Mouse (Mus musculus) neural tube, embryonic 12.5 days (tissue): Measurements from ENCODE around the gene Lkaaear1. TPM values are rescaled to one million over a fixed set of nuclear protein-coding genes. Genes with fewer than 3 reads are reported as not detected.

Experiments
- ATAC-seq: fragments of 200-750 bp; cut with Nextera tagmentation; 2 replicates; pipeline ENCODE4 v1.8.0; 2017; ENCODE audit warnings: low read depth, mild to moderate bottlenecking, moderate TSS enrichment, moderate library complexity; ENCODE audit not compliant: low FRiP score
- H3K27ac ChIP-seq: fragments of 300-500 bp; sonication (generic); 2 replicates; pipeline ENCODE4 v1.5.1; 2016
- H3K27me3 ChIP-seq: fragments of 300-500 bp; sonication (generic); replicated peaks from 2 replicates; pipeline ENCODE4 v1.6.1; 2016; ENCODE audit warnings: mild to moderate bottlenecking
- H3K36me3 ChIP-seq: fragments of 300-500 bp; sonication (generic); 2 replicates; pipeline ENCODE4 v1.6.1; 2016; ENCODE audit warnings: mild to moderate bottlenecking
- H3K4me1 ChIP-seq: fragments of 300-500 bp; sonication (generic); 2 replicates; pipeline ENCODE4 v1.6.1; 2016
- H3K4me2 ChIP-seq: fragments of 300-500 bp; sonication (generic); replicated peaks from 2 replicates; pipeline ENCODE4 v1.6.1; 2016; ENCODE audit warnings: mild to moderate bottlenecking
- H3K4me3 ChIP-seq: fragments of 300-500 bp; sonication (generic); 2 replicates; pipeline ENCODE4 v1.5.1; 2016
- H3K9ac ChIP-seq: fragments of 300-500 bp; sonication (generic); 2 replicates; pipeline ENCODE4 v1.6.1; 2016; ENCODE audit warnings: mild to moderate bottlenecking
- H3K9me3 ChIP-seq: fragments of 300-500 bp; sonication (generic); 2 replicates; pipeline ENCODE4 v1.6.1; 2016; ENCODE audit warnings: mild to moderate bottlenecking
- WGBS: fragments of 180-500 bp; shearing (Covaris S2); methylation state at CpG from one replicate; pipeline ENCODE4 v1.1.7; 2016; 5-methylcytosine and 5-hydroxymethylcytosine counted together
- polyA plus RNA-seq: library from polyadenylated mRNA; unstranded; fragments of >200 nt; fragmentation: Nextera tagmentation; extraction: Ambion mirVana; gene quantifications from 2 replicates; pipeline ENCODE4 v1.2.1, GENCODE M21; 2016

Lkaaear1 gene
- polyA plus RNA-seq, 1 experiment from 2014 or later, result not detected

DNA sequence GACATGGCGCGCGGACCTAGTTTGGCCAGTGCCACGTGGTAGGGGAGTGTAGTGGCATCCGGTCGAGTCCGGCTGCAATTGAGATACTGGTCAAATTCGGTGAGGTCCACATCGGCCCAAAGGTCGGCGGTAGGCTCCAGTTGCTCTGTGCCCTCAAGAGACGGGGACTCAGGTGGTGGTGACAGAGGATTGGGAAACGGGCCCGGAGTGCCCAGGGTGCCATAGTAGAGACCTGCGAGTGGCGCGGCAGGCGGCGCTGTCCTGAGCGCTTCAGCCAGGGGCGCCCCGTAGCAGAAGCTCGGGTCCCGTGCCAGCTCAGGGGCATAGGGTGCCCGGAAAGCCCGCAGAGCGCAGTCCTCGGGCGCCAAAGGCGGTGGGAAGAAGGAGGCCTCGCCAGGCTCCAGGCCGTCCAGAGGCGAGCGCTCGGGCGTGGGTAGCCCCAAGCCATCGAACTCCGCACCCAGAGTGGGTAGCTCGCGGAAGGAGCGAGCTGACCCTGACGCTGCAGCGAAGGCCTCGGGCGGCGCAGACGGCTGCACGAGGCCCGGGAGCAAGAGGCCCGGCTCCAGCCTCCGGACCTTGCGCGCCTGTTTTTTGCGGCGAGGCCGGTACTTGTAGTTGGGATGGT, 27.8 kb downstream of the Lkaaear1 start:
- ATAC-seq, result no peak
- H3K4me2 ChIP-seq, result peak overlapping the region; percentile 63
- no peaks in the 10 kb centered on the region for H3K9me3 ChIP-seq
- H3K27ac ChIP-seq, result no peak overlapping the region
- 3% methylated on average over 56 of the region's 56 CpGs for WGBS
- peaks cover 65% of the 10 kb centered on the region for H3K27me3 ChIP-seq
- H3K36me3 ChIP-seq, result no peaks in the 10 kb centered on the region
- H3K9ac ChIP-seq, result peak overlapping the region; percentile 34; the same call in 1 of the 2 replicates
- peaks cover 25% of the 10 kb centered on the region for H3K4me1 ChIP-seq
- peak overlapping the region; percentile 25 for H3K4me3 ChIP-seq

DNA sequence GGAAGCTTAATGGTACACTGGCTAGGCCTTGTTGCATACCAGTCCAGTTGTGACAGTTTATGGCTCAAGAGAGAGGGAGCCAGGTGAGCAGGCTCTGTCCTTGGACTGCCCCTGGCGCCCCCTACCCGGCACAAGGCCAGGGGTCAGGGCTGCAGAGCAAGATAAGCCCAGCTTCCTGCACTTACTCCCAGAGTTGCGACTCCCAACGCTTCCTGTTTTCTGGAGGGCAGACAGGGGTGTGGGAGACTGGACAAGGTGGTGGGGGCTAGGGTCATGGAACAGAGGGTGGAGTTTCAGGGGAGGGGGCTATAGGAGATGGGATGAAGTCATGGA, 35.0 kb downstream of the Lkaaear1 start:
- Histone ChIP-seq H3K36me3 (0 out of 2 replicates have a peak, but pooled peaks cover under 1% of the 10 kb centered on the region), H3K4me1 (no peaks in the 10 kb centered on the region; the same call in 1 of the 2 replicates), H3K27ac (no peak overlapping the region), H3K27me3 (peaks cover 6% of the 10 kb centered on the region; the same call in 1 of the 2 replicates), H3K4me3 (no peak overlapping the region), H3K9me3 (no peaks in the 10 kb centered on the region), H3K4me2 (no peak overlapping the region), H3K9ac (no peak overlapping the region)
- ATAC-seq, result no peak
- 34% methylated on average over 4 of the region's 4 CpGs for WGBS

DNA sequence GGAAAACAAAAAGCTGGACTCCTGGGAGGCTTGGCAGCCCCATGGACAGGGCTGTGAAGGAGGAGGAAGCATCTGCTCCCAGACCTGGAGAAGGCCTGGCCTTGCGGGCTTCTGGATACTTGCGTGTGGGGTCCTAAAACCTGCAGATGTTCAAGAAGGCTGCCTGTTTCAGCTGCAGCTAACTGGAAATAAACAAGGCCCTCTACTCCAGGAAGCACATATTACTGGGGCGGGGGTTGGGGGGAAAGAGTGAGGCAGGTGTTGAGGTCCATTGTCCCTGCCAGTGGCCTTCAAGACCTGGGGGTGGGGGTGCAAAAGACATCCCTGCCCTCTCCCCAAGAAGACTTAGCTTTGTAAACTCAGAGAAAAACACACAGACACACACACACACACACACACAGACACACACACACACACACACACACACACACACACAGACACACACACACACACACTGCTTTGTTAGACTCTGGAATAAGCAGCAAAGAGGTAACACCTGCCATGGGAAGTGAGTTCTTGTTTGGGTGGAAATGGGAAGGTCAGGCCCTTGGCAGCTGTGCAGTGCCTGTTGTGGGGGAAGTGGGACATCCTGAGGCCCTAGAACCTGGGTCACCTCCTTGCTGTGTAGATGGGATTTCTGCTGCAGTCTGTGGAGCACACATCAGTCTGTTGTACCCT, 35.5 kb downstream of the Lkaaear1 start:
- no peak overlapping the region for H3K27ac ChIP-seq

DNA sequence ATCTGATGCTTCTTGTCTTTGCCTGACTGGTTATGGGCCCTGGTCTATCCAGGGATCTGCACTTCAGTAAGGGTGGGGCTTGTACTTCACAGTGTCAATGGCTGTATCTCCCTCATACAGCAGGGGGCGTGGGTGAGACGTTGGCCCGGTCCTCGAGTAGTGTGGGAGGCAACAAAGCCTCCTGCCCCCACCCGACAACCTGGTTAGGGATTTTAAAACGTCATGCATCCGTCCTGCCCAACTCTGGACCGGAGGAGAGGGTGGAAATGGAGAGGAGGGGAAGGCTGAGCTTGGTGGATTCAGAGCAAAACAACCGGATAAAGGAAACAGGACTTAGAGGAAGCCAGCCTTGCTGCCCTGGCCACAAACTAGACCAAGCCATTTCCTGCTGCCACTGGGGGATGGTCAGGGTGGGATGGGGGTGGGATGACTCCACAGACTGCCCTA, 38.6 kb downstream of the Lkaaear1 start:
- peaks cover 34% of the 10 kb centered on the region for H3K36me3 ChIP-seq
- H3K4me3 ChIP-seq, result no peak overlapping the region
- no peaks in the 10 kb centered on the region for H3K9me3 ChIP-seq
- H3K27me3 ChIP-seq, result no peaks in the 10 kb centered on the region
- H3K4me1 ChIP-seq, result no peaks in the 10 kb centered on the region; the same call in 1 of the 2 replicates
- no peak overlapping the region for H3K9ac ChIP-seq
- no peak overlapping the region for H3K27ac ChIP-seq
- no peak overlapping the region for H3K4me2 ChIP-seq
- ATAC-seq, result peak; percentile 85
- 12% methylated on average over 9 of the region's 9 CpGs for WGBS

More for the DNA sequence above, 35.5 kb downstream of the Lkaaear1 start:
- WGBS, result 87% methylated on average over 3 of the region's 3 CpGs
- no peak for ATAC-seq
- no peak overlapping the region for H3K9ac ChIP-seq
- H3K4me3 ChIP-seq, result no peak overlapping the region
- H3K4me1 ChIP-seq, result no peaks in the 10 kb centered on the region; the same call in 1 of the 2 replicates
- H3K9me3 ChIP-seq, result no peaks in the 10 kb centered on the region
- H3K27me3 ChIP-seq, result peaks cover 2% of the 10 kb centered on the region; the same call in 1 of the 2 replicates
- H3K36me3 ChIP-seq, result 0 out of 2 replicates have a peak, but pooled peaks cover 5% of the 10 kb centered on the region
- H3K4me2 ChIP-seq, result no peak overlapping the region

DNA sequence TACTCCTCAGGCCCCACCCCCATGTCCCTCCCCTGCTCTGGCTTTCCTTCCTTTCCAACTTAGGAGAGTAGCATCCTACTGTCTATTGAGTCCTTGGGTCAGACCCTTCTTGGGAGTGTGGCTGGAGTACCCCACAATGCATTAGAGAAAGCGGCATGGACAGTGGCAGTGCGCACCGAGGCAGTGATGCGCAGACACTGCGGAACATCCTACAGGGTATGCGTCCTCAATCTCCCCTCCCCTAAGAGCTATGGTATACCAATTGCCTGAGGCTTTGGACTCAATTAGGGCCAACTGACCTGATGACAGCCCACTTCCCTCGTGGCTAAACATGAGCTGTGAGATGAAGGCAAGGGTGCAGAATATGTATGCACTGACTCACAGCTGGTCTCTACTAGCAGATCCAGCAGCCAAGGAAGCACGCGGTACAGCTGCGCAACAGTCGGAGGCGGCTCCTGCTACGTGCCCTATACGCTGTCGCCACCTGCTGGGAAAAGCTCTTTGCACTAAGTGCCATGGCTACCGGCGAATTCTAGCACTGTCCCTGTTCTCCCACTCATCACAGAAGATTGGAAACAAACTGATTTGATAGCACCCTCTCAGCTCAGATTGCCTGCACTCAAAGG, 39.2 kb downstream of the Lkaaear1 start:
- ATAC-seq, result peak; percentile 54
- Histone ChIP-seq H3K9ac (no peak overlapping the region), H3K27me3 (no peaks in the 10 kb centered on the region), H3K9me3 (no peaks in the 10 kb centered on the region), H3K4me2 (no peak overlapping the region), H3K27ac (no peak overlapping the region), H3K36me3 (peaks cover 37% of the 10 kb centered on the region), H3K4me3 (no peak overlapping the region), H3K4me1 (no peaks in the 10 kb centered on the region; the same call in 1 of the 2 replicates)
- 35% methylated on average over 17 of the region's 17 CpGs for WGBS

DNA sequence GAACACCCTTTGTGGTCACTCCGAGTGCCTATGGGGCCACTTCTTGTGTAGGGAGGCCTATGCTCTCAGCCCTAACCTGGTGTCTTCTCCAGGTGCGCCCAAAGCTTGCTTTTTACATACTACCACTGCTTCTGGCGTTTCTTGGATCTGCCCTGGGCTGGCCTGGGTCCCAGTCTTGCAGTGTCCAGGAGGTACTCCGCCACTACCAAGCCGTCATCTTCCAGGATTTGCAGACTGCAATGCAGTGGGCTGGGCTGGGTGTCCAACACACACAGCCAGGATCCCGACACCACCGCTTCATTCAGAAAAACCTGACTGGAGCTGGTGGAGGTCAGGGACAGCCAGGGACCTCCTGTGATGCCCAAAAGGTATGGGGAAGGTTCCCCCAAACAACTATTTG, 39.7 kb downstream of the Lkaaear1 start:
- no peak overlapping the region for H3K4me2 ChIP-seq
- peaks cover 41% of the 10 kb centered on the region for H3K36me3 ChIP-seq
- H3K4me1 ChIP-seq, result no peaks in the 10 kb centered on the region; the same call in 1 of the 2 replicates
- no peak overlapping the region for H3K9ac ChIP-seq
- 86% methylated on average over 7 of the region's 7 CpGs for WGBS
- no peaks in the 10 kb centered on the region for H3K9me3 ChIP-seq
- H3K27ac ChIP-seq, result no peak overlapping the region
- H3K27me3 ChIP-seq, result no peaks in the 10 kb centered on the region
- no peak overlapping the region for H3K4me3 ChIP-seq
- no peak for ATAC-seq

DNA sequence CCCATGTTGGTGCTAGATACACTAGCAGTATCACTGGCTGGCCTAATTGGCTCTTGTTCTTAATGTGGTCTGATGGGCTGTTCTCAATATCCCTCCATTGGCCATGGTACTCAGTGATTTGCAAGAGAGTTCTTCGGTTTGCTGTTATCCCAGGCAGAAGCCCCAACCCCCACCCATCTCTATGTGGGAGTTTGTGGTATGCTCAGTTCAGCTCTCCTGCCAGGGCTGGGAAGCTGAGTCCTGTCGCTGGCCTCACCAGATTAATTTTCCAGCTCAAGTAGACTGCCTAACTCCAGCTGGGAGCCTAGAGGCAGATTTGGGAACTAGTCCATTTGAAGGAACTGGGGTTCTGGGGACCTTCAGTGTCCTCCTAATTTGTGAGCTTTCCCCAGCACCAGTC, 40.8 kb downstream of the Lkaaear1 start:
- Histone ChIP-seq H3K9ac (no peak overlapping the region), H3K4me1 (no peaks in the 10 kb centered on the region; the same call in 1 of the 2 replicates), H3K27me3 (no peaks in the 10 kb centered on the region), H3K9me3 (no peaks in the 10 kb centered on the region), H3K4me2 (no peak overlapping the region), H3K27ac (no peak overlapping the region), H3K36me3 (peaks cover 52% of the 10 kb centered on the region), H3K4me3 (no peak overlapping the region)
- ATAC-seq, result no peak
- WGBS, result 74% methylated on average over 2 of the region's 2 CpGs

DNA sequence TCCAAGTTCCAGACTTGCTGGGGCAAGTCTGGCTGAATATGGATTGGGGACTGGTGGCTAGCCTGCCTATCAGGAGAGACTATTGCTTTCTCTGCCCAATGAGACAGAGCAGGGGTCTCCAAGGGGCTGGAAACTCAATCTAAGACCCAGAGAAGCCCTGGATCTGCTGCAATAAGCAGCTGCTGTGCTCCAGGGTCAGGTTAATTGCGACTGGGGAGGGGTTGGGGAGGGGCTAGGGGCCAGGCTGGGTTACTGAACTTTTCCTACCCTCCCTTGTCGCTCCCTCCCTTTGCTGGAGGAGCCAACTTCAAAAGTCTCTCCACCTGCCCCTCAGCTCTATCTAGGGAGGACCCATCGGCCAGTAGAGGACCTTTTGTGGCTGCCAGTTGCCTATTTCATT, 41.5 kb downstream of the Lkaaear1 start, which contains the start of gene Gm29797:
Gm29797 (plus strand) TSS at position 301 of the 400 bp plus-strand sequence.
- no peak within 1 kb of the TSS for H3K27ac ChIP-seq
- no peak within 1 kb of the TSS for H3K9ac ChIP-seq
- H3K27me3 ChIP-seq, result no peaks in the 10 kb centered on the region
- no peaks in the 10 kb centered on the region for H3K9me3 ChIP-seq
- no peak for ATAC-seq
- H3K4me1 ChIP-seq, result no peaks in the 10 kb centered on the region; the same call in 1 of the 2 replicates
- no peak within 1 kb of the TSS for H3K4me3 ChIP-seq
- H3K36me3 ChIP-seq, result peaks cover 59% of the 10 kb centered on the region
- 50% methylated on average over 3 of the region's 3 CpGs for WGBS
- no peak within 1 kb of the TSS for H3K4me2 ChIP-seq

DNA sequence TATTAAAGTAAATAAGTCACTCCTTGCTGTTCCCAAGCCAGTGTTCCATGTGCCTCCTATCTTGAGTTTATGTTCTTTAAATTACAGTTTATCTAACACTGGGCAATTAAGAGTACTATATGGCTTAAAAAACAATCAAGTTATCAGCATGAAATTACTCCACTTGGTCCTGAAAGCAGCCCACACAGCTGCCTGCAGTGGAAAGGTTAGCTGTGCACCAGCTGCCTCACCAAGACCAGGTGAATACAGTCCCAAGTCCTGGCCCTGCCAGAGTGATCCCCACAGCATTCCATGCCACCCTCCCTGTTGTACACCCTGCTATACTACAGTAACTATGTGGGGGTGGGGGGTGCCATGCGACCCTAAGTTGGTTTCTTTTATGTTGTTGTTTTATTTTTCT, 44.7 kb downstream of the Lkaaear1 start:
- H3K36me3 ChIP-seq, result peaks cover 89% of the 10 kb centered on the region
- no peak for ATAC-seq

DNA sequence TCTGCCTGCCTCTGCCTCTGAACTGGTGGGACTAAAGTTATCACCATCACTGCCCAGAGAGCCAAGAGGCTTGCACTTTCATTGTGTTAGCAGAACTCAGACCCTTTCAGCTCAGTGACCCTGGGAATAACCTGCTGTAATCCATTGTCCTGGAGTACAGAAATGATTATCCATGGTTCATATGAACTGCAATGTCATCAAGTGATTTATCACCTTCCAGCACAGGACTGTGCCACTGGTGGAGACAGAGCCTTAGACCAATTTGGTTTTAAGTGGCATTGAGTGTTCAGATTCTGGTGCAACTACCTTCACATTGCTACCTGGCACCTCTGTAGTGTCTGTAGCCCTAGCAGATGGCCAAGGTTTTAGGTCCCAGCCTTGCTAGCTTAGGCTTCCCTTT, 45.2 kb downstream of the Lkaaear1 start:
- Histone ChIP-seq H3K9ac (no peak overlapping the region), H3K27me3 (no peaks in the 10 kb centered on the region), H3K4me3 (no peak overlapping the region), H3K36me3 (peaks cover 91% of the 10 kb centered on the region), H3K27ac (no peak overlapping the region), H3K4me2 (no peak overlapping the region), H3K9me3 (no peaks in the 10 kb centered on the region), H3K4me1 (no peaks in the 10 kb centered on the region)
- no peak for ATAC-seq

More for the DNA sequence above, 44.7 kb downstream of the Lkaaear1 start:
- WGBS, result 83% methylated on average over 1 of the region's 1 CpGs
- no peaks in the 10 kb centered on the region for H3K9me3 ChIP-seq
- no peaks in the 10 kb centered on the region for H3K27me3 ChIP-seq
- H3K4me2 ChIP-seq, result no peak overlapping the region
- no peaks in the 10 kb centered on the region for H3K4me1 ChIP-seq
- no peak overlapping the region for H3K4me3 ChIP-seq
- no peak overlapping the region for H3K9ac ChIP-seq
- H3K27ac ChIP-seq, result no peak overlapping the region

DNA sequence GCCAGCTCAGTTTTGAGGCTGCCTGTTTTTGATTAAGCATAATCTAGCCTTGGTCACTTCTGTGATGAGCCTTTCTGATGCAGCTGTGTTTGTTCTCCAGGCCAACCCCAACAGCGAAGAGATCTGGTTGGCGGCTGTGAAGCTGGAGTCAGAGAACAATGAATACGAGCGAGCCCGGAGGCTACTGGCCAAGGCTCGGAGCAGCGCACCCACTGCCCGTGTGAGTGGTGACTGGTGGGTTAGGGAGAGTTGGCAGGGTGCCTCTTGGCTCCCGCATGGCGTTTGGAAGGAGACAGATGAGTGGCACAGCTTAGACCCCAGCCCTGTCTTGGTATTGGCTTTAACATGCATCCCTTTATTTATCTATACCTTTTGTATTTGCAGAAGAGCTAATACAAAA, 49.3 kb downstream of the Lkaaear1 start:
- no peak overlapping the region for H3K9ac ChIP-seq
- H3K27me3 ChIP-seq, result no peaks in the 10 kb centered on the region
- H3K4me2 ChIP-seq, result no peak overlapping the region
- H3K4me1 ChIP-seq, result no peaks in the 10 kb centered on the region
- peaks cover 88% of the 10 kb centered on the region for H3K36me3 ChIP-seq
- H3K9me3 ChIP-seq, result no peaks in the 10 kb centered on the region
- no peak overlapping the region for H3K27ac ChIP-seq
- no peak for ATAC-seq
- WGBS, result 97% methylated on average over 10 of the region's 10 CpGs
- H3K4me3 ChIP-seq, result no peak overlapping the region
